9 mouse cellular contexts compared by ENCODE assay signal in genomic region chr6:82881485-82882096, GRCm38 (mm10). TPM values are rescaled to one million over a fixed set of nuclear protein-coding genes. Genes with fewer than 3 reads are reported as not detected.
DNase-seq lines count a peak whose midpoint lies in the region; ATAC-seq and TF ChIP-seq lines count a peak whose summit lies in the region.
"Had no signal": no experiment of that assay in that cellular context is flagged by ENCODE, and none has a peak within 500 bp of the region (broad histone marks: within the 10 kb centered on the region; RNA-seq: fewer than 3 reads in every experiment).

No protein-coding gene starts in this region.

- peak; percentile 66 to 69 for DNase-seq in urinary bladder, adult 18-20 months (ENCODE audit: low spot score in 2 of 2)
- no peak for DNase-seq in urinary bladder, postnatal 10 days (ENCODE audit: low spot score)
- peak; percentile 76 for DNase-seq in kidney, postnatal 0 days (ENCODE audit: low spot score)
- DNase-seq in ovary, adult 18-20 months (ENCODE audit: low spot score) = peak; percentile 44
- DNase-seq in urinary bladder, adult 2 months (ENCODE audit: low spot score) = peak; percentile 44

- no peaks in the 10 kb centered on the region for H3K4me1 ChIP-seq in cortical plate, adult 2 months (ENCODE audit: control insufficient read depth, insufficient read depth, low read length)
- H3K4me1 ChIP-seq in heart, embryonic 11.5 days (ENCODE audit: control insufficient read depth, insufficient read depth, low read length) = peaks cover 8% of the 10 kb centered on the region; the same call in 1 of the 2 replicates
- H3K4me1 ChIP-seq in kidney, postnatal 0 days (replicated peaks; ENCODE audit: insufficient read depth, low read length) = no peaks in the 10 kb centered on the region
- H3K4me1 ChIP-seq in liver, embryonic 12.5 days = no peaks in the 10 kb centered on the region
- H3K4me1 ChIP-seq: embryonic facial prominence, embryonic 15.5 days had no signal

- no peak overlapping the region for H3K4me3 ChIP-seq in cortical plate, adult 2 months (ENCODE audit: insufficient read depth, low read length)
- no peak overlapping the region for H3K4me3 ChIP-seq in heart, embryonic 11.5 days (ENCODE audit: low read depth, low read length)
- no peak overlapping the region for H3K4me3 ChIP-seq in kidney, postnatal 0 days (replicated peaks; ENCODE audit: low read depth, low read length)
- no peak overlapping the region for H3K4me3 ChIP-seq in liver, embryonic 12.5 days
- H3K4me3 ChIP-seq: embryonic facial prominence, embryonic 15.5 days had no signal

- ATAC-seq in heart, embryonic 11.5 days (replicated peaks; ENCODE audit: insufficient number of reproducible peaks, low FRiP score, low TSS enrichment) = 0 out of 2 replicates have a peak, but pooled peaks have one; percentile 47
- ATAC-seq in kidney, postnatal 0 days (replicated peaks; ENCODE audit: low FRiP score, low read depth) = peak; percentile 65
- 0 out of 2 replicates have a peak, but pooled peaks have one; percentile 44 for ATAC-seq in liver, embryonic 12.5 days

- no peak overlapping the region for H3K27ac ChIP-seq in cortical plate, adult 2 months (ENCODE audit: insufficient read depth, low read length)
- no peak overlapping the region for H3K27ac ChIP-seq in heart, embryonic 11.5 days (ENCODE audit: low read depth, low read length)
- H3K27ac ChIP-seq in kidney, postnatal 0 days = no peak overlapping the region
- H3K27ac ChIP-seq in liver, embryonic 12.5 days = no peak overlapping the region
- H3K27ac ChIP-seq: embryonic facial prominence, embryonic 15.5 days had no signal

- H3K27me3 ChIP-seq in heart, embryonic 11.5 days (ENCODE audit: control insufficient read depth, insufficient read depth, low read length) = no peaks in the 10 kb centered on the region
- H3K27me3 ChIP-seq in kidney, postnatal 0 days (ENCODE audit: insufficient read depth, low read length) = no peaks in the 10 kb centered on the region
- no peaks in the 10 kb centered on the region for H3K27me3 ChIP-seq in liver, embryonic 12.5 days (replicated peaks)
- H3K27me3 ChIP-seq: embryonic facial prominence, embryonic 15.5 days had no signal

- no peak for TF ChIP-seq POLR2A in cortical plate, adult 2 months (IDR thresholded peaks at IDR 0.05; ENCODE audit: extremely low read depth, insufficient read depth, low read length)

- H3K4me2 ChIP-seq in heart, embryonic 11.5 days = peak overlapping the region; percentile 31
- peak overlapping the region; percentile 36; the same call in 1 of the 2 replicates for H3K4me2 ChIP-seq in kidney, postnatal 0 days (ENCODE audit: low read length)
- no peak overlapping the region for H3K4me2 ChIP-seq in liver, embryonic 12.5 days
- H3K4me2 ChIP-seq: embryonic facial prominence, embryonic 15.5 days had no signal

- no peaks in the 10 kb centered on the region for H3K9me3 ChIP-seq in heart, embryonic 11.5 days (replicated peaks; ENCODE audit: control insufficient read depth, low read length)
- no peaks in the 10 kb centered on the region for H3K9me3 ChIP-seq in kidney, postnatal 0 days (replicated peaks; ENCODE audit: low read length)
- H3K9me3 ChIP-seq in liver, embryonic 12.5 days (replicated peaks) = no peaks in the 10 kb centered on the region
- H3K9me3 ChIP-seq: embryonic facial prominence, embryonic 15.5 days had no signal

- peak; percentile 58 for TF ChIP-seq CTCF in cortical plate, adult 2 months (IDR thresholded peaks at IDR 0.05; ENCODE audit: extremely low read depth, insufficient read depth, low read length)
- peak; percentile 71 for TF ChIP-seq CTCF in kidney, postnatal 0 days (IDR thresholded peaks at IDR 0.05; ENCODE audit: low read depth)

- 45% methylated on average over 21 of the region's 21 CpGs for WGBS in heart, embryonic 11.5 days (ENCODE audit: insufficient replicate concordance)
- 28% methylated on average over 21 of the region's 21 CpGs for WGBS in kidney, postnatal 0 days
- 47% methylated on average over 21 of the region's 21 CpGs for WGBS in liver, embryonic 12.5 days (ENCODE audit: insufficient replicate concordance)

- H3K36me3 ChIP-seq in heart, embryonic 11.5 days (ENCODE audit: control insufficient read depth, insufficient read depth, low read length) = no peaks in the 10 kb centered on the region
- no peaks in the 10 kb centered on the region for H3K36me3 ChIP-seq in kidney, postnatal 0 days (ENCODE audit: insufficient read depth, low read length)
- no peaks in the 10 kb centered on the region for H3K36me3 ChIP-seq in liver, embryonic 12.5 days
- H3K36me3 ChIP-seq: embryonic facial prominence, embryonic 15.5 days had no signal

- H3K9ac ChIP-seq in heart, embryonic 11.5 days (ENCODE audit: low read depth, low read length) = 0 out of 2 replicates have a peak overlapping the region, but pooled peaks have one; percentile 28
- H3K9ac ChIP-seq in kidney, postnatal 0 days (ENCODE audit: low read depth, low read length) = 0 out of 2 replicates have a peak overlapping the region, but pooled peaks have one; percentile 13
- no peak overlapping the region for H3K9ac ChIP-seq in liver, embryonic 12.5 days
- H3K9ac ChIP-seq: embryonic facial prominence, embryonic 15.5 days had no signal

RNA-seq across cellular contexts. Expression of gene Sema4f, which starts 58.0 kb away (rescaled TPM):
- 33.5 and 33.7 TPM in 2 replicates for polyA plus RNA-seq in cortical plate, adult 2 months (2012; rRNA removed)
- 0.04 and 0.15 TPM in 2 replicates for polyA plus RNA-seq in heart, embryonic 11.5 days (2014; fragmentation: Nextera tagmentation; extraction: Ambion mirVana)
- polyA plus RNA-seq in kidney, postnatal 0 days (2015; fragmentation: Nextera tagmentation; extraction: Ambion mirVana) = 0.41 and 0.50 TPM in 2 replicates
- 0.16 and 0.19 TPM in 2 replicates for polyA plus RNA-seq in liver, embryonic 12.5 days (2016; fragmentation: Nextera tagmentation; extraction: Ambion mirVana)
- 0.31 and 0.43 TPM in 2 replicates for polyA plus RNA-seq in urinary bladder, adult 2 months (2012; rRNA removed)

Comparison
In these comparisons a context has a peak if more than half of its experiments do, and no peak if none do; other contexts are left out.
1. RNA of gene Sema4f, which starts 58.0 kb away (polyA plus RNA-seq): 33.5 to 33.7 TPM in cortical plate, adult 2 months; 0.31 to 0.43 TPM in urinary bladder, adult 2 months, 0.41 to 0.50 TPM in kidney, postnatal 0 days, 0.16 to 0.19 TPM in liver, embryonic 12.5 days and 0.04 to 0.15 TPM in heart, embryonic 11.5 days; every median in the first group is over 10 times any median in the second.
2. Peak in every context shown above with its lines, with median percentiles within 50 percentile points of each other: ATAC-seq.